Mouse (Mus musculus): ENCODE results near the gene Lmo3.

DNA sequence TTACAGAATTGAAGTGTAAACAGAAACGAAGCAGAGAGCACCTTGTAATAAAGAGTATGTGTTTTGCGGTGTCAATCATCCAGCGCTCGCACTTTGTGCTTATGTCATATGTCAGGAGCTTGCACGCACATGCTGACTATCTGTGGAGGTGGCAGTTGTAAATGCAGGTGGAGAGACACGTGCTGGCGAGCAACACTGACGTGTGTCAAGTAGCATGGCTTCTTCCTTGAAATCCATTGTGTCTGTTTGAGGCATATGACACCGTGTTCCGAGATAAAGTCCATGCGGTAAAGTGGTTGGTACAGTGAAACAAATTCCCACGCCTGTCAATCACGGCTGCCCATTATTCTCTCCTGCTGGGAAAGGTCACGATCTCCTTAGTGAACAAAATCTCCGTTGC is 15.2 kb upstream of the Lmo3 start:
- TF ChIP-seq CTCF (IDR thresholded peaks at IDR 0.05; ENCODE audit: control insufficient read depth, insufficient read depth, insufficient replicate concordance, low read depth, low read length) (no peak), POLR2A (IDR thresholded peaks at IDR 0.05; ENCODE audit: control insufficient read depth, low read depth, low read length) (no peak)

Measured in testis, adult 2 months (tissue).